Mouse (Mus musculus): ENCODE measurements around the gene Abhd12. TPM values are rescaled to one million over a fixed set of nuclear protein-coding genes. Genes with fewer than 3 reads are reported as not detected.
A peak's percentile ranks its signal among the peaks of the same experiment; 100 is the strongest.

The Abhd12 gene
- polyA plus RNA-seq, 1 experiment, result 225 TPM

- DNase-seq (ENCODE audit: low read depth), result no peak
These were observed 53.3 kb downstream of the Abhd12 start for GRCm38 (mm10) chr2:150851251-150851650.

- no peak for DNase-seq (ENCODE audit: low read depth)
These were observed 57.0 kb downstream of the Abhd12 start for GRCm38 (mm10) chr2:150847436-150847995.

GRCm38 (mm10) chr2:150844798-150845197, 59.7 kb downstream of the Abhd12 start:
- DNase-seq (ENCODE audit: low read depth), result no peak

GRCm38 (mm10) chr2:150842049-150842461, 62.5 kb downstream of the Abhd12 start:
- no peak for DNase-seq (ENCODE audit: low read depth)

- DNase-seq (ENCODE audit: low read depth), result no peak
These were observed 63.4 kb downstream of the Abhd12 start for GRCm38 (mm10) chr2:150841109-150841508.

GRCm38 (mm10) chr2:150839686-150840471, 64.7 kb downstream of the Abhd12 start:
- DNase-seq (ENCODE audit: low read depth), result no peak

GRCm38 (mm10) chr2:150837781-150838180, 66.8 kb downstream of the Abhd12 start:
- DNase-seq (ENCODE audit: low read depth), result no peak

- no peak for DNase-seq (ENCODE audit: low read depth)
These were observed 67.6 kb downstream of the Abhd12 start for GRCm38 (mm10) chr2:150836906-150837305.

GRCm38 (mm10) chr2:150835975-150836374, 68.6 kb downstream of the Abhd12 start:
- peak; percentile 83 for DNase-seq (ENCODE audit: low read depth)

- DNase-seq (ENCODE audit: low read depth), result no peak
These were observed 69.9 kb downstream of the Abhd12 start for GRCm38 (mm10) chr2:150834616-150835015.

GRCm38 (mm10) chr2:150832029-150832428, 72.5 kb downstream of the Abhd12 start:
- peak; percentile 98 for DNase-seq (ENCODE audit: low read depth)

GRCm38 (mm10) chr2:150830911-150831441, 73.6 kb downstream of the Abhd12 start:
- no peak for DNase-seq (ENCODE audit: low read depth)

- DNase-seq (ENCODE audit: low read depth), result peak; percentile 99
These were observed 74.5 kb downstream of the Abhd12 start for GRCm38 (mm10) chr2:150830011-150830410.

- DNase-seq (ENCODE audit: low read depth), result no peak
These were observed 75.9 kb downstream of the Abhd12 start for GRCm38 (mm10) chr2:150828654-150829053.

GRCm38 (mm10) chr2:150828164-150828563, 76.4 kb downstream of the Abhd12 start:
- DNase-seq (ENCODE audit: low read depth), result peak; percentile 75

- peak; percentile 75 for DNase-seq (ENCODE audit: low read depth)
These were observed 78.1 kb downstream of the Abhd12 start for GRCm38 (mm10) chr2:150826426-150826825.

- no peak for DNase-seq (ENCODE audit: low read depth)
These were observed 81.6 kb downstream of the Abhd12 start for GRCm38 (mm10) chr2:150822987-150823386.

GRCm38 (mm10) chr2:150820720-150821119, 83.8 kb downstream of the Abhd12 start:
- no peak for DNase-seq (ENCODE audit: low read depth)

GRCm38 (mm10) chr2:150818742-150819141, 85.8 kb downstream of the Abhd12 start:
- DNase-seq (ENCODE audit: low read depth), result peak; percentile 84

- peak; percentile 75 for DNase-seq (ENCODE audit: low read depth)
These were observed 87.7 kb downstream of the Abhd12 start for GRCm38 (mm10) chr2:150816676-150817402.

- peak; percentile 99 for DNase-seq (ENCODE audit: low read depth)
These were observed 91.7 kb downstream of the Abhd12 start for GRCm38 (mm10) chr2:150812816-150813215.

- no peak for DNase-seq (ENCODE audit: low read depth)
These were observed 93.9 kb downstream of the Abhd12 start for GRCm38 (mm10) chr2:150810603-150811002.
